Mouse (Mus musculus) gastrocnemius, postnatal 36 days (tissue): ENCODE measurements around the gene Ifi211. TPM values are rescaled to one million over a fixed set of nuclear protein-coding genes. Genes with fewer than 3 reads are reported as not detected.
"Not testable (repeated sequence)": the region's sequence is repeated elsewhere in the genome, so short reads cannot be mapped to it uniquely, and the experiment has no call there.

Experiments
- DNase-seq, 2 experiments: peaks; one replicate each; pipeline ENCODE4 v3.0.0; 2022
- intact Hi-C: fragments of 180-260 bp; cut with DNase I; formaldehyde crosslinking; loops from one replicate; pipeline ENCODE4 v1.15.1; 2025
- long read RNA-seq, 2 experiments: library from polyadenylated mRNA; stranded (forward); transcript quantifications; one replicate each; pipeline ENCODE4 v2.0.0; 2021
- total RNA-seq, 2 experiments: library from RNA; stranded (reverse); gene quantifications; 2 replicates each; pipeline ENCODE4 v1.2.3; 2021

Gene Ifi211
- 1 to 10 TPM in 1 of 2 experiments, under 1 TPM in 1; 0.84 to 1.2 TPM for total RNA-seq
- long read RNA-seq, experiment 1, partial matches to known transcripts = 0 of 1 reads
- long read RNA-seq, experiment 1, other reads (novel, unspliced or antisense) = 0 of 1 reads
- long read RNA-seq, experiment 2, partial matches to known transcripts = 0 of 1 reads
- long read RNA-seq, experiment 2, other reads (novel, unspliced or antisense) = 0 of 1 reads

DNA sequence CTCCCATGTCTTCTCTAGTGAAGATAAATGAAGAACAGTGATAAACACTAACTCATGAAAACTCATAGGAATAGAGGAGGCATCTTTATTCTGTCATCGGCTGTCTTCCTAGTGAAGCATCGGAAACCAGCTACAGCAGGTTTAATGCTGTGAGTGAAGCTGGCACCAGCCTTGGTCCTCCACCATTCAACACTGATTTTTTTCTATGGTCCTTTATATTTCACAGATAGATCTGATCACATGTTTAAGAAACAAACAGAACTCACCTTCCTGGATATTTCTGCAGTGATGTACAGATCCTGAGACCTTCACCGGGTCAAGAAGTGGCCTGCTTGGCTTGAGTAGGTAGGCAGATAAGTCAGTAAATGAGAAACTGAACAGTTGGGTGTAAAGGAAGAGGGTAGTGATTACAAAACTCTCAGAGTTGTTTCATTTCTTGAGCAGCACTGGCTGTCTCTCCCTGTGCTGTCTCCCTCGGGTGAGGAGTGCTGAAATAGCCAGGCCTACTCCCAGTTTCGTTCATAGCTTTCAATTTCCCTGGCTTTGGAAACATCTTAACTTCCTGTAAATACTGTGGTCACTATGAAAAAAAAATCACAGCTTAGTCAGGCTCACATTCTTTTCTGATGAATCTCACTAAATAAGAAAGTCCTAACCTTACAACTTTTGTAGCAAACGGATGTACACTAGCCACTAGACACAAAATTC lies at the start of gene Ifi211:
Gene Ifi211 (minus strand): TSS at position 499 of the 708 bp plus-strand sequence.
- DNase-seq = peak in 1 of 2 experiments; percentile 28

DNA sequence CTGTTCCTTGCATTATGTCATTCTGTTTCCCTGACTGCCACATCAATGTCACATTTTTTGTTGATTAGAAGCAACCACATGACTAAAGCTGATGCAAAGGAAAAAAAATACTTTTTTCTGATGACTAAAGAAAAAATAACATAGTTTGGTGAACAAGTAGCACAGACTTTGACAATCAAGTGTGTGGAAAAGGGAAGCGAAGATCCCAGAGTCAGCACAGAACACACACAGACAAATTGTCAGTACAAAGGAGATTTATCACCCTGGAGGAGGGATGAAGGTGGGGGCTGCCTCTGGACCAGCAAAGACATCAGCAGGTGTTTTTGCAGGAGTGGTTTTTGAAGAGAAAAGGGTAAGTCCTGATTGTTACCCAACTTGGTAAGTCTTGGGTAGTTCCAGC lies 48.6 kb upstream of the Ifi211 start:
- intact Hi-C loops, DNase-seq: not testable (repeated sequence)

More for the DNA sequence above, at the start of gene Ifi211:
- intact Hi-C loops = not testable (repeated sequence)

DNA sequence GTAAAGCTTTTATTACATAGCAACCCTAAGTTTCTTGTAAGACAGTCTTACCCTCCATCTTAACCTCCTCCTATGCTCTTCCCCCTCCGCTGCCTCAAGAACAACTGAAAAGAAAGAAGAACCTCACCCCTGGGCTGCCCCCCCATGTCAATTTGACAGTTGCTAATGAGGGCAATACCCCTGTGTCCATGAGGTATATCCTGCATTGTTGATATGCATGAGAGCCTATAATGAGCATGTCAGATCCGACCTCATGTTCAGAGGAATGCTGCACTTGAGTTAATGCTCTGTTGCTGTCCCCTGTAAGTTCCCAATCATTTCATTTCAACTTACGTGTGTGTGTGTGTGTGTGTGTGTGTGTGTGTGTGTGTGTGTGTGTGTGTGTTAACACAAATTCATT lies 47.2 kb upstream of the Ifi211 start:
- DNase-seq = not testable (repeated sequence)

DNA sequence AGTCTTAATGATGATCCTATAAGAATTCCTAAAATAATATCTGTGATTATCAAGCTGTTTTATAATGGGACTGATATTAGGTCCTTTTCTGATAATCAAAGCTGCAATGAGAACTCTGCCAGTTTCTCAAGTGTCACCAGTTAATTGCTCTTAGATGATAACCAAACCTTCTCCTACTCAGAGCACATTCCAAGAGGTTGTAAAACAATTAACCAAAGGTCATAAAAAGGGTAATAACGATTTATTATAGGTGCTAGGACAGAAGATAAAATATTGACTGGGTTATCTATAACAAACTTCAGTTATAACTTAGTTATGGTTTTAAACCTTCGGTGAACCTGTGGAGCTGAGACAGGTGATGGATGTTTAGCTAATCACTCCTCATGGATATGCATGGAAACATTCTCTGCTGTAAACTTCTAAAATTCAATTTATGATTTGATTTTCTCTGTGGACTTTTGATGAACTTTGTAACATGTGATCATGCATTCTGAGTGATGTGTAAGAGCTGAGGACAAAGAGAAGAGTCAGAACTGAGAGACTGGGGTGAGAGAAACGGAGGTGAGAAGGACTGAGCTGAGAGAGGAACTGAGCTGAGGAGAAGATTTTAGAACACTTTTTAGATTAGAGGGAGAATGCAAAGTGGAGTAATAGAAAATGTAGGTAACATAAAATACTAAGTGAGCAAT lies 43.1 kb upstream of the Ifi211 start:
- DNase-seq, intact Hi-C loops: not testable (repeated sequence)

More for the DNA sequence above, 47.2 kb upstream of the Ifi211 start:
- intact Hi-C loops = not testable (repeated sequence)

DNA sequence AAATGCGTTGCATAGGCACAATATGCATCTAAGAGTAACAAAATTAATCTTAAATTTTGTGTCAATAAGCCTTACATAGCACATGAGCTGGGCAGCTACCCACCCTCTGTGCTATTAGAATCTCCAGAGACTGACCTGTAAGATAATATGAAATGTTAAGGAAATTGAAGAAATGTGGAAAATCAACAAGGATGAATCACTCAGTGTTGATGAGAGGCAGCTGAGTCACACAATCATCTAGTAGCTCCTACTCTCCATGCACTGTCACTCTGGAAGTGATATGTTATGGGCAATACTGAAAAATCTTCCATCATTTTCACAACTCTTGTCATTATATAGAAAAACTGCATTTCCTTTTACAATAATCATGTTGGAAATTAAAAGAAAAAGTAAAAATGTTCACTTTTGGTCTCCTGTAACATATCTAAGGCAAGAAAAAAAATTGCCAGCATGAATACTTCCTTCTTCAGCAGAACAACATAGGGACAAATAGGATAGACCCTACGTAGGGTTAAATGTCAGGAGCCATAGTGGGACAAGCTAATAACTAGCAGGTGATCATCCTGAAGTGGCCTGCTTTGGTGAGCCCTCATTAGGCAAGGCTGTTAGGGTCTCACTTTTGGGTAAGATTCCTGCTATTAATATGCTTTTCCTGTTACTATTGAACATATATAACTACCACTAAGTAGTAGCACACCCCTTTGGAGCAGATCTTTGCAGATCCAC lies 42.4 kb upstream of the Ifi211 start:
- no peak for DNase-seq
- intact Hi-C loops = no loop called here

DNA sequence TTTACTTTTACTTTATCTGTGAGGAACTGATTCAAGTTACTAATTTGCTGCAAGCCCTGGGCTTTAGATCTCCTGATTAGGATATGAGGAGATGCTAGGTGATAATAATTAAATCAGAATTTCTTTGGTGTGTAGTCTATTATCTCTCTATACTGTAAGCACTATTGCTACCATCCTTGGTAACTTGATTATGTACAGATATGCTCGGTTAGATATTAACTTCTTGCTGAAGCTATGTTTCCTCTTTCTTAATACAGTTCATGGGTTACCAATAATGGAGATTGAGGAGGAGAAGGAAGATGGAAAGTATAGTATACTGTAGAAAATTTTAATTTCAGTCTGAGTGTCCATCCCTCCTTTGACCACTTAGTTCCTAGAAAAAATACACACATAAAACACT lies 40.7 kb upstream of the Ifi211 start:
- DNase-seq = no peak
- intact Hi-C loops = no loop called here

DNA sequence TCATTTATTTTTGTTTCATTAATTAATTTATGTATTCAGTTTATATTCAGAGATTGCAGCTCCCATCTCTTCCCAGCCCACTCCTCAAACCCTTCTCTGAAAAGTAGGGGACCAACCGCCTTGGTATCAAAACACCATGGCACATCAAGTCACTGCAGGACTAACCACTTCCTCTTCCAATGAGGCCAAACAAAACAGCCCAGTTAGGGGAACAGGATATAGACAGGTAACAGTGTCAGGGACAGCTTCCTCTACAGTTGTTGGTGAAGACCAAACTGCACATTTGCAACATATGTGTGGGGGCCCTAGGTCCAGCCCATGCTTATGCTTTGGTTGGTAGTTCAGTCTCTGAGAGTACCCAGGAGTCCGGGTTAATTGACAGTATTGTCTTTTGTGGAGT lies 36.2 kb upstream of the Ifi211 start:
- DNase-seq, intact Hi-C loops: not testable (repeated sequence)

DNA sequence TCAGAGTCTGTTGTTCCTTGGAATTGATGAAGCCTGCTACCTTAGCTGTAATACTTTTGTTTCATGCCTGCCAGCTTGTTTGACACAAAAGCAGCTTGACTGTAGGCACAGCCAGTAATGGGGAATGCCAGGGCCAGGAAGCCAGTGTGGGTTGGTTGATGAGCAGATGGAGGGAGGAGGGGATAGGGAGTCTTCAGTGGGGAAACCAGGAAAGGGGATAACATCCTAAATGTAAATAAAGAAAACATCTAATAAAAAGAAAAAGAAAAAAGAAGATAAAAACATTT lies 29.9 kb upstream of the Ifi211 start:
- DNase-seq, intact Hi-C loops: not testable (repeated sequence)

DNA sequence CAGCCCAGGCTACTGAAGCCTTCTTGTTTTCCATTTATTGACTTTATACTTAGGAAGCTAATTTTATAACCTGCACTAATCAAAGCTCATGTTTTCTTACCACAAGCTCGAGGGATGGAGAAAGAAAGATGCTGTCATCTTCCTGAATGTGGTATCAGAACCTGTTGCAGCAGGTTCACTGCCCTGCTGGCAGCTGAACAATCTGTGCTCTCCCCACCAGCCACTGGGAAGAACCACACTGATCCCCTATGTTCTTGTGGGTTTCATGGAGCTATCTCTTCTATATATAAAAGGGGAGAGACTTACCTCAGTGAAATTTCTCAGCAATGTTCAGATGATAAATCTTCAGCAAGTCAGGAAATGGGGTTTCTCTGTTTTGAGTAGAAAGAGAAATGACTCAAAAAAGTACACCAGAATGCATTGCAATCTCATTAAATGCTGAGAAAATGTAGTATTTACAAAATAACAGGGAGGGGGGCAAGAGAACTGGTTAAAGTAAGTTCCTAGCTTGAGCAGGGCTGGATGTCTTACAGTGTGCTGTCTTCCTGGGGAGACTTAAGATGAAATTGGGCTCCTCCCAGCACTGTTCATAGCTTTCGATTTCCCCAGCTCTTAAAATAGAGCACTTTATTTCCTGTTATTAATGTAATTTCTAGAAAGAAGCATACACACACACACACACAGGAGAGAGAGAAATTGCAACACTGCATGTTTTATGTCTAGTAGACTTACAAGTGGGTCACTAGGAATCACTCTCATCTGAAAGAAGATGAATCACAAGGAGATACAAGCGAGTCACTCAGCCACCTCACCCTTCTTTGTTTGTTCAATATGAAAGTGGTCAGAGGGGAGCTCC lies 29.3 kb upstream of the Ifi211 start, which contains the start of the genes Mndal and Ifi203:
Gene Mndal (minus strand): TSS at position 568 of the 856 bp plus-strand sequence.
Gene Ifi203 (minus strand): TSS at position 749 of the 856 bp plus-strand sequence.
- intact Hi-C loops, DNase-seq: not testable (repeated sequence)

DNA sequence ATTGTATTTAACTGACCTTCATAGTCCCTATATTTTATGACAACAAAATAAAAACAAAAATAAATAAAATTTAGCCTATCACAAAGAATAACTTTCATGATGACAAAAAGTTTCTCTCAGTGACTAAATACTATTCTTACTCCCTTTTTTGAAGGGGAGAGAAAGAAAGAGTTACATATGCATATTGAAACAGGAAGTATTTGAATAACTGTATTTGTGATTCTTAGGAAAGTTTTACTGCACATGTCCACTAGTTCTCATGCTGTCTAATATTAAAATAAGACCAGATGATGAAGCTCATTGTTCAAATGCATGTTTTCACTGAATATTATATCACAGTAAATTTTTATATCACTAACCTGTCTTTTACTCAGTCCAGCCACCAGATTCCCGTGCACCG lies 28.7 kb upstream of the Ifi211 start:
- DNase-seq, intact Hi-C loops: not testable (repeated sequence)

DNA sequence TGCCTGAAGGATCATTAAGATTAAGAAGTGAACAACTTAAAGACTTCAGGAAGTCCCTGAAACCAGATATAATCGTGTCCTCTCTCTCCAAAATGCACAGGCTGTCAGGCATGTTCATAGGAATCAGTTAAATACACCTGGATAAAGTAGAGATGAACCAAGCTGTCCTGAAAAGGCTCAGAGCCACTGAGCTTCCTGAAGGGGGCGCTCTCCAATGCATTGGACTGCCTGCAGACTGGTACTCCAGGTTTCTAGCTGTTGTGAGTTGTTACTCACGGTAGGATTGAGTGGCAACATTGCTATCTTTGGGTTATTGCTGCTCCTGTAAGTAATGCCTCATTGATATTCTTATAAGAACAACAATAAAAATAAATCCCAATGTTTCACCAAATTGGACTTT lies 6.4 kb upstream of the Ifi211 start:
- intact Hi-C loops = not testable (repeated sequence)

DNA sequence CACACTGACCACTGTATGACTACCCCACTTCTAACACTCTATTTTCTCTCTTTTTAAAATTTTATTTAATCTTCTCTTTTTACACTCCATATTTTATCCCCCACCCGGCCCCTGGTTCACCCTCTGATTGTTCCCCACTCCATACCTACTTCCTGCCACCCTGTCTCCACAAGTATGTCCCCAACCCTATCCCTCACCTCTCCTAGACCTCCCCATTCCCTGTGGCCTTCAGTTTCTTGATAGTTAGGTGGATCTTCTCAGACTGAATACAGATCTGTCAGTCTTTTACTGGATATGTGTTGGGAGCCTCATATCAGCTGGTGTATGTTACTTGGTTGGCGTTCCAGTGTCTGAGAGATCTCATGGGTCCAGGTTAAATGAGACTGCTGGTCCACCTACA lies 1.7 kb upstream of the Ifi211 start:
- DNase-seq = no peak
- intact Hi-C loops = no loop called here

More for the DNA sequence above, 6.4 kb upstream of the Ifi211 start:
- not testable (repeated sequence) for DNase-seq

DNA sequence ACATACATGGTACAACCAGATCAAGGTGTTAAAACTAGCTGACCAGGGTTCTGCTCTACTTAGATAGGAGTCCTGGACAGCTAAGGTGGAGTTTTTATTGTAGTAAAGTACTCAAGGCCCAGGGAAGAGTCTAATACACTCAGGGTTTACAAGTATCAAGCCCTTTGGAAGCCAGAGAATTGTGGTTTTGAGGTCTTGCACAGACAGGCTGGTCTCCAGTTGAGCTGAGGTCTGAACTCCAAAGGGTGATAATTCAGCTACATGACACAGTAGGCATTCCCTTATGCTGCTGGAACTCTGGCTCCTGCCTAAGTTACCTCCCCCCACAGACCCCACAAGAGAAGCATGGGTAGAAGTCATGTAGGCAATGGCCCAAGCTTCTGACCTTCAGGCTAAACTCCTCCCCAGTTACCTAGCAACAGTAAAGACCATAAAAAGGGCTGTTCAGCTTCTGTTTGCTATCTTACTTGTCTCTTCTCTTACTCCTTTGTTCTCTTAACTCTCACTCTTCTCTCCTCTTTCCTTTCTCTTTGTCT lies 478 bp upstream of the Ifi211 start:
- intact Hi-C loops, DNase-seq: not testable (repeated sequence)

DNA sequence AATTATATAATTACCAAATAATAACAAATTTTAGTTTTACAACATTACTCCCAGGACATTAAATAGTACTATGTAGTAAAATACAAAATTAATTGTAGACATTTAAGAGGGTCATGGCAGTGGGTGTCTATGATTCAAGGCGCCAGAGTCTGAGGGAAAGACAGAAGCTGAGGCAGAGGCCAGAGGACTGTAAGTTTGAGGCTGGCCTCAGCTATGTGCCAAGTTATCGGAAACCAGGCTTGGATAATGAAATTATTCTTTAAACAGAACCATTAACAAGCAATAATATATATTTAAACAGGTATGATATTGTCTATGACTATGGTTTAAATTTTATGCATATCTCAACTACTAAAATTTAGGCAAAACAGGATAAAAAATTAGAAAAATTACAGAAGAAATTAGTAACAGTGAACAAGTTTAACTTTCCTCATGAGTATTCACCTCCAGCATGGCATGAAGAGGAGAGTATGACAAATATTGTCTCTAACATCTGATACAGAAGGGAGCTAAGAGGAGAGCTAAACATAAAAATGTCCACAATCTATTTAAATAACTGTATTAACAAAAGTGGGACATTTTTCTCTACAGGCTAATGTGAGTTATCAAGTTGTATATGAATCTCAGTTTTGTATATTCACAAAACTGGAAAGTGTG lies 910 bp downstream of the Ifi211 start:
- intact Hi-C loops = no loop called here
- no peak for DNase-seq

DNA sequence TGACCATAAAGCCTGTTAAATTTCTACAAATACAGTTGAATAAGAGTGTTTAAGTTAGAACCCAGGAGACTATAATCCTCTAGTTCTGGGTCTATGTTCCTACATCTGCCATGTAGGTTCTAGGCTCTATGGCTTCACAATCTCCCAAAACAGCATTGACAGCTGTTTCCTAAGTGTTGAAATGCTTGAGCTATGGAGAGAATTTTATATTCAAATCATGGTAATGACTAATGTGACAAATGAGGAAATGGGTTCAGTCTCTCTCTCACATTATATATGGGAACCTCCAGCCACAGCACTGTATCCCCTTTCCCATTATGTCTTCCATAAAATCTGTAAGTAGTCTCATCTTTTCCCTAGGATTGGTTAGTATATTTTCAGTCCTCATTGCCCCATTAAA lies 4.5 kb downstream of the Ifi211 start:
- intact Hi-C loops = not testable (repeated sequence)

DNA sequence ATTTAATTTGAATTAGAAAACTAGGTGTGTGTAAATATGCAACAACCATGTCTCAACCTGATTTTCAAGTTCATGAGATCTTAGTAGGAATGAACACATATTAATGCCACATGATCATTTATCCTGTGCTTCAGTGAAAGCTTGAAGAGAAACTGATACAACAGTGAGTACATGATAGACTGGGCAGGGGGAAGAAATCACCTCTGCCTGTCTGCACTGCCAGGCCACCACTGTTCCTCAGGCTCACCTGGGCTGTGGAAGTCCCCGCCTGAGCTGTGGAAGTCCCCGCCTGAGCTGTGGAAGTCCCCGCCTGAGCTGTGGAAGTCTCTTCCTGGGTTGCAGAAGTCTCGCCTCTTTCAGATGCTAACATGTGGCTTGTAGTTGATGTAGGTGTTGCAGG lies 7.0 kb downstream of the Ifi211 start:
- intact Hi-C loops, DNase-seq: not testable (repeated sequence)

More for the DNA sequence above, 4.5 kb downstream of the Ifi211 start:
- DNase-seq = not testable (repeated sequence)

DNA sequence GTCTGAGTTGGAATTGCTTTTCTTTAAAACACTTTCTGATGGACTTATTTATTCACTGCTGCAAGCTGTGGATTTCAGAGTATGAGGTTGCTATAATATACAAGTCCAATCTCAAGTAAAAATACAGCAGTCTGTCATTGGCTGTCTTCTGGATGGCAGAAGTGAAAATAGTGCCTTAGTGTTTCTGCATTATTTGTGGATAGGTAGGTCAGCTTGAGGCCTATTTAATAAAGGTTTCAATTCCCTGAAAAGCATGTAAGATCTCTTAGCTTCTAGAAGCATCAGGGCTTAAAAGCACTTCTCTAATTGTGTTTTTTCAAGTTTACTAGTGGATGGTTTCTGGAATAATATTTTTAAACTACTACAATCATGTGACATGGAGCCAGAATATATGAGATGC lies 23.1 kb downstream of the Ifi211 start:
- intact Hi-C loops, DNase-seq: not testable (repeated sequence)

DNA sequence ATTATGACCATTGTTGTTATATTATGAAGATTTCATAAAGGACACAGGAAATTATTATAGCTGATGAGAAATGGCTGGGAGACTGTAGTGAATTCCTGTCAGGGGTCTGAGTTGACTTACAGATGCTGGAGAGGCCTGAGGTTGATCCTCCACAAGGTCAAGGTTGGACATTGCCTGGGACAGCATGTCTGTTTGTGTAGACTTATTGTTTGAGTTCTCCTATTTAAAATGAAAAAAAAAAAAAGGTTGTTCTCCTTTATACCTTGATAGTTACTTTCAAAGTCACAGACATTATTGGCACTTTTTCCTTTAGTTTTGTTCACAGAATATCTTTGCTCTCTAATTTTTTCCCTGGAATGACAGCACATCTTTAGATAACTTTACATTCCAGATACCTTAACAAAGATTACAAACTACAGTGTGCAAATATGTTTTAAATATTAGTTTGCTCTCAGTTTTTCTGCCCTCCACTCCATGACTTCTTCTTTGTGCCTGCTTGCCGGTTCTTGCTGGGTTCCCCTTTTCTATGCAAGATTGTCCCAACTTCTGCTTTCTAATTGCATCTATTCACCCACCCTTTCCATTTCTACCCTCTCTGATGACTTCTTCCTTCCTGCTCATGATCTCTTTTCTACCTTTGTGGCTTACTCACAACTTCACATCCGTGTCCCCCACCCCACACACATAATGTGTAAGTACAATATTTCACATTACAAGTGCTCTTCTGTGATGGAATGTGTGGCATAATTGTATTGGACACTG lies 25.6 kb downstream of the Ifi211 start:
- intact Hi-C loops, DNase-seq: not testable (repeated sequence)
